Mouse (Mus musculus): ENCODE data around the gene Plekha3.

- TF ChIP-seq TAL1 (conservative IDR thresholded peaks at IDR 0.05; ENCODE audit: low read depth, low read length) (no peak), CTCF (IDR thresholded peaks at IDR 0.05; ENCODE audit: low read depth, low read length) (no peak)
Measured at GRCm38 (mm10) chr2:76688162-76688561, 13.1 kb downstream of the Plekha3 start.
